Mouse (Mus musculus): ENCODE data around the gene Tspan18.

DNA sequence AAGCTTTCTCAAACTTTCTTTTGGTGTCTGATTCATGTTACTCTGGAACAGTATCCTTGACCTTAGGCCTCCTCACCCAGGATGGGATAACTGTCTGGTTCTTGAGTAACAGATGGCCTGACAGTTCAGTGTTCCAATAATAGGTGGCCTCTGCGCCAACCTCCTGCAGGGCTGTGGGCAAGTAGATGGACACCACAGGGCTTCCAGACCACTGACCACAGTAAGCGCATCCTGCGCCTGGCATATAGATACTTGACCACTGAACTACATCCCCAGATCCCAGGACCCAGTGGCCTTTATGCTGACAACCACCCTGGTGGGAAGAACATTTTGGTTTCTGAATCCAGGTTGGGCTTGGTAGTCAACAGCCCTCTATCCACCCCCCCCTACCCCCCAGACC, 114.7 kb downstream of the Tspan18 start:
- no peak for TF ChIP-seq EP300 (IDR thresholded peaks at IDR 0.05; ENCODE audit: low read depth)
- TF ChIP-seq CTCF (IDR thresholded peaks at IDR 0.05; ENCODE audit: low read depth), result no peak

Measured in liver, embryonic 14.5 days (tissue).